Mouse (Mus musculus) c-Kit-positive CD71-negative TER-119-negative erythroid progenitor cells, embryonic 14.5 days (primary cell): ENCODE measurements around the gene Gm21970.
A peak's percentile ranks its signal among the peaks of the same experiment; 100 is the strongest.
"Not testable (repeated sequence)": the region's sequence is repeated elsewhere in the genome, so short reads cannot be mapped to it uniquely, and the experiment has no call there.

Source experiments
- DNase-seq: peaks from one replicate; pipeline ENCODE4 v3.0.0-alpha.2; 2013; ENCODE audit warnings: low read depth

Gene Gm21970

DNA sequence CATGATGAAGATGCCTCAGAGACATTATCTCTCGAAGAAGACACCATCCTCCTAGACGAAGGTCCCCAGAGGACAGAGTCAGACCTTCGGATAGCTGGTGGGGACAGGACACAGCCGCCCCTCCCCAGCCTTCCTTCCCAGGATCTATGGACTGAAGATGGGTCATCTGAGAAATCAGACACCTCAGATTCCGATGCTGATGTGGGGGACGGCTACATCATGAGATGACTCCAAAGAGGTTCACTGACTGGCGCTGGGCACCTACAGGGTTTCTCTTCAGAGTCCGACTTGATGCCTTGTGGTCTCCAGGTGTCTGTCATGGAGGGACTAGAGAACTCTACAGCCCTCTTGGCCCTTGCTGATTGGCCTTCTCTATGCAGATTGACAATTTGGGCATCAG is 12.7 kb downstream of the Gm21970 start:
- DNase-seq = no peak

GRCm38 (mm10) chr16:91404828-91405577 is 13.5 kb downstream of the Gm21970 start:
- no peak for DNase-seq

DNA sequence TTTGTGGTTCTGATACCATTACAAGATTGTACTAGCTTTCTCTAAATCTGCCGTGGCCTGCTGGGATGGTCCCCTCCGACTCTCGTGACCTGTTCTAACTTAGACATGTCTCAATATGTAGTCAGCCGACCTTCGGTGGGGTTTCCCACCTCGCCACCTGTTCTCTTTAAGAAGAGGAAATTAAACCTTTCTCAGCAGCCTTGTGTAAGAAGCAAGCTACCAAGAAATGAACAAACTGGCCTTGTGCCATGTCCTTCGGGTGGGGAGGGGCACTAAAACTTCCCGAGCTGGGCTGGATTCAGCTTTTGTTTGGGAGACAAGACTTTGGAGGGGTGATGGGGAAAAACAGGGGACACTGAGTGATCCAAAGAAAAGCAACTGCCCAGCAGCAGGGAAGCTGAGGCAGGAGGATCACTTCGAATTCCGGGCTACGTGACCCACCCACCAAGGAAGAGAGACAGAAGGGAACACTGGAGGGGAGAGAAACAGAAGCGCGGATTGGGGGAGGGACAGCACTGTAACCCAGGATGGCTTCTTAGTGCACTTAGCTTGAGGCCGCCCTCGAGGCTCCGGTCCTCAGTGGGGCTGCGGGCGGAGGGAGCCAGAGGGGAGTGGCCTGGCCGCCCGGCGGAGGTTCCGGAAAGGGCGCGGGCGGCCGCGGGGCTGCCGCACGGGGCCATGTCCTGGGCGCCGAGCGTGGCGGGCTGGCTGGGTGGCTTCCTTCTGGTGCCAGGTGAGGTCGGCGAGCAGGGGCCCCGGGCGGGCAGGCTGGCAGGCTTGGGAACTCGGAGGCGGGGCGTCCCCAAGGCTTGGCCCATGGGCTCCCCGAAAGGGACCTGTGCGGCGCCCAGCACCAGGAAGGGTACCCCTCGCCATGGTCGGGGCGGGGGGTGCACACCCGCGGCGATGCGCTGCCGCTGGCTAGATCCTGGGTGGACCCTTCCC is 14.4 kb downstream of the Gm21970 start, which contains the start of gene Il10rb:
Gene Il10rb (plus strand): TSS at position 525 of the 945 bp plus-strand sequence.
- peak; percentile 47 for DNase-seq

GRCm38 (mm10) chr16:91406585-91407220 is 15.2 kb downstream of the Gm21970 start:
- peak; percentile 19 for DNase-seq

GRCm38 (mm10) chr16:91413102-91413844 is 21.8 kb downstream of the Gm21970 start:
- DNase-seq = no peak

GRCm38 (mm10) chr16:91415391-91416189 is 24.1 kb downstream of the Gm21970 start:
- no peak for DNase-seq

GRCm38 (mm10) chr16:91416357-91416756 is 24.8 kb downstream of the Gm21970 start:
- no peak for DNase-seq

DNA sequence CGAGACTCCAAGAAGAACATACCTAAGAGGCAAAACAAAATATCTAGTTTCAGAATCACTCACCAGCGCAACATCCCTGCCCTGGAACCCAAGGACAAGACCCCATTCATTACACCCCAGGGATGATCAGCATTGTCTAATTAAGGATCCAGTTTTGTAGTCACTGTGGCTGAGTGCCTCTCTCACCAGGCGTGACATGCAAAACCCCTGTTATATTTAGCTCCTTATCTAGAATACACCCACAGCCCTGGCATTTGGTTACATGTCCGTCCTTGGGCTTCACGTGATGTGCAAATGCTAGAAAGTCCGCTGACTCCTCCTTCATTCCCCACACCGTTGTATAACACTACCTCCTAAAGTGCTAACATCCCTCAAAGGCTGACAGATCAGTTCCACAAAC is 25.4 kb downstream of the Gm21970 start:
- DNase-seq = no peak

DNA sequence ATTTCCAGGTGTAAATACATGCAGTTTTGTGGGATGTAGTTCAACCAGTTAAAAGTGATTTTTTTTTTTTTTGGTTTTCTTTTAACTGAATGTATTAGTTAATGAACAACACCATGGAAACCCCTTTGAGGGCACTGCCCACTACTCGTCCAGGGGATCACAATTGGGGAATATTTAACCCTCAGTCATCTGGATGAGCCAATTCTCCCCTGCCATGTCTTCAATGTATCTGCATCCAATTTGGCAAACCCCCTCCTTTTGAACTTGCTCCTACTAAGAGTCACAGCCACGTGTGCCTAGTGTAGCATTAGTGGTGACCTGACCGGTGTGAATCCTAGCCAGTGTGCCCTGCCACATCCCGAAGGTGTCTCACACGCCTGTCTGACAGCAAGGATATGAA is 27.0 kb downstream of the Gm21970 start:
- no peak for DNase-seq

- DNase-seq = no peak
Measured at GRCm38 (mm10) chr16:91425816-91426215, 34.3 kb downstream of the Gm21970 start.

DNA sequence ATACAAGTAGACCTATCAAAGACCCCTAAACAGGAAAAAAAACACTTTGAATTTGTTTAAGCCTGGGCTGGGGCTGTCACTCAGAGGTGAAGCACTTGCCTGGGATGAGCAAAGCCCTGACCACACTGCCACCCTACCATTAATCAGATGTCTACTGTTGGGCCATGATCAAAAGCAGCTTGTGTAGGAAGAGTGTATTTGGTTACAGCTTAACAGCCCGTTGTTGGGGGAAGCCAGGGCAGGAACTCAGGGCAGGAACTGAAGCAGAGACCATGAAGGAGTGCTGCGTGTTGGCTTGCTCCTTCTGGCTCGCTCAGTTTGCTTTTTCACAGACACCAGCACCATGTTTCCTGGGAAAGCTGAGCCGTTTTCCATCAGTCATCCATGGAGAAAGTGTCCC is 35.1 kb downstream of the Gm21970 start:
- DNase-seq = no peak

- no peak for DNase-seq
Measured at GRCm38 (mm10) chr16:91427461-91427860, 35.9 kb downstream of the Gm21970 start.

DNA sequence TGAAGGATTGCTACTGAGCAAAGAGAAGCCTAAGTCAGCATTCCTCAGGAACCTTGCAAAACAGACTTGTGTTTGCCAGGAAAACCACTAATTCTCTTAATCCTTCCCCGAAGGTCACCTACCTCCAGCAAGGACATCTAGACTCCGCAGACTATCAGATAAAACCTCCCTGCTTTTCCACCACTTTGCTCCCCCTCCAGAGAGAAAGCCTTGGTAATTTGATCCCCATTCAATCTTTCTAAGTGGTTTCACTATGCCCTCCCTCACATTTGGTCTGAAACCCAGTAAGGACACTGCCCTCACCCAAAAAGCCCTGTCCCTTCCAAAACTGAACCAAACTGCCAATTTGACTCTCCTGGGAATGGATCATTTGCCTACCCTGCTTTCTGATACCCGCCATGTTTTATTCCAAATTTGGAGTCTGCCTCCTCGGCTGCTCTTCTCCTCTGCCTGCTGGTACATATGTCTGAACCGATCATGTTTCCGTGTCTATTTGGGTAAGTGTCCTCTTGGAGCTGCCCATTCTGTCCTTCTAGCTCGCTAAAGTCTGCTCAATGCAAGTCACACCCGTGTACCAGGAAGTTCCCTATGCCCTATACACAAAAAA is 36.8 kb downstream of the Gm21970 start:
- no peak for DNase-seq

DNA sequence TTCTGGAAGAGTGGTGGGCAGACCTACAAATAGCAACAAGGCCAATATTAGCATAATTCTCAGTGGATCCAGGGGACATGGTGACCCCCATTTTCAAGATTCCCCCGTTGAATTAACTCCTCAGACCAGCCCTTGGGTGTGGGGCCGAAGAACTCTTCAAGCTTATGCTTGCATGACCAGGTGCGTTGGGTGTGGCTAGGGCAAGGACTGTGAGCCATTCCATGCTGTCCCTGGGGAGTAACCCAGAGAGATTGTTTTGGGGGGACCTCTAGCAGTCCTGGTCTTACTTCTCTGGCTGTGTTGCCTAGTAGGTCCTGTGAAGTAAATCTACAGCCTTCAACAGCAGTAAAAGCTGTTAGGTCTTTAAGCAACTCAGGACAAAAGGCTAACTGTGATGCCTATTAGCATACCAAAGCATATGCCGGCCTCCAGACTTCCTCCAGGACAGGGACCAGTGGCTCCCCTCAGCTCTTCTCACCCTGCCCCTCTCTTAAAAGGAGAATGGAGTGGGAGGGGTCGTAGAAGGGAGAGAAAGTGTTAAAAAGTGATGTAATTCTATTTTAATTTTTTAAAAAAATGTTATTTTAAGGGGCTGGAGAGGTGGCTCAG is 41.3 kb downstream of the Gm21970 start:
- DNase-seq = no peak

DNA sequence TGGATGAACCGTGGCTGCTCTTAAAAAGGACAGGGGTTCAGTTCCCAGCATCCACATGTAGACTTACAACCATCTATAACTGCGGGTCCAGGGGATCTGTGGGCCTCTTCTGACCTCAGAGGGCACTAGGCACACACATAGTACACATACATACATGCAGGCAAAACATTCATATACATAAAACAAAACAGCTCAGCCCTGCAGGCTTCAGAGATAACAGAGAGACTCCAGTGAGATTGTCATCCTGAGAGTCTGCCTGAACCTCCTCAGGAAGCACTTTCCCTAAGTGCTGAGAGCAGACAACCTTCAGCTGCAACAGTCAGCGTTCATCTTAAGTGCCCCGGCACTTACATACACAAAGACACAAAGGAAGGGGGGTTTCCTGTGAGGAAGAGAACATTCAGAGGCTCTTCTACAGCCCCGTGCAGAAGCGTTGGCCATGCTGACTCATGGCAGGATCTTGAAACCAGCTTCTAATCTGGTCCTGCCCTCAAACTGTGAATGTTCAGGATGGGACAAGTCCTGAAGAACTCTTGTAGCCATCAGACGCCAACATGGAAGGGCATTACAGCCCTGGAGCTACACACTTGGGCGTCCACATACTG is 41.9 kb downstream of the Gm21970 start:
- no peak for DNase-seq

DNA sequence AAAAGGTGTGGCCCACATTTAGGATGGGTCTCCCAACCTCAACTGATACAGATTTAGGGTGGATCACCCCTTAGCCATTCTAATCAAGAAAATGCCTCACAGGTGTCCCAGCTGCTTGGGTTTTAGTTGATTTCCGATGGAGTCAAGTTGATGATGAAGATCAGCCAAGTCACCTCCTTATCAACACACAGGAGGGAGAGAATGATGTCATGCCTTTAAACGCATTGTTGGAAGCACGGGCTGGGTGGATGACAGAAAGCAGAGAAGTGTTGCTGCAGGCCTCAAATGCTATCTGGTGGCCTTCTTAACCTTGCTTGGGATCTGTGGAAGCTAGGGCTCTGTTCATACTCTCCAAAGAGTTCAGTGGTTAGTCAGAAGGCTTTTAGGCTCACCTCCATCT is 42.6 kb downstream of the Gm21970 start:
- DNase-seq = no peak

DNA sequence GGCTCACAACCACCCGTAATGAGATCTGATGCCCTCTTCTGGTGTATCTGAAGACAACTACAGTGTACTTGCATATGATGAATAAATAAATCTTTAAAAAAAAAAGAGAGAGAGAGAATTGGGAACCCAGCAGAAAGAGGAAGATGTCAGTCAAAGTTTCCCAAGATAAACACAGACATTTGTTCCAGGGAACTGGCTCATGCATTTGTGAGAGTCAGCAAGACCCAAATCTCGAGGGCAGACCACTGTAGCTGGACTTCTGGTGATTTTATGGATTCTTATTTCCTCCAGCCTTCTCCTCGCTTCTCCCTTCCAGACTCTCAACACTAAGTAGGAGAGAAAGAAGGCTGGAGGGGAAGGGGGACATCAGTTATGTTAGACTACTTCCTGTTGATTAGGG is 46.6 kb downstream of the Gm21970 start:
- no peak for DNase-seq

- not testable (repeated sequence) for DNase-seq
Measured at GRCm38 (mm10) chr16:91438599-91438998, 47.1 kb downstream of the Gm21970 start.

DNA sequence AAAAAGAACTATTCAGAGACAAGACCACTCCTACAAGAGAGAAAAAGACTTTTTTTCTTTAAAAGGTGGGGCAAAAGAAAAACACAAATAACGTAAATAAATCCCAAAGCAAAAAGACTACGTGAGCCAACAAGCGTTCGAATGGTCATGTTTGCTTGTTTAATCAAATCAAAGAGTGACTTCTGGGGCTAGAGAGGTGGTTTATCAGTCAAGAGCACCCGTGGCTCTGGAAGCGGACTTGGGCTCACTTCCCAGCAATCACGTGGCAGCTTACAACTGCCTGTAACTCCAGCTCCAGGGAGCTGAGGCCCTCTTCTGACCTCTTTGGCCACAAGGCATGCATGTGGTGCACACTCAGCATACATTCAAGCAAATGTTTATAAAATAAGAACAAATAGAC is 49.8 kb downstream of the Gm21970 start:
- DNase-seq = no peak

- no peak for DNase-seq
Measured at GRCm38 (mm10) chr16:91441811-91442240, 50.3 kb downstream of the Gm21970 start.
